Mouse (Mus musculus): ENCODE results near the gene Cacna1e.

Cacna1e gene

DNA sequence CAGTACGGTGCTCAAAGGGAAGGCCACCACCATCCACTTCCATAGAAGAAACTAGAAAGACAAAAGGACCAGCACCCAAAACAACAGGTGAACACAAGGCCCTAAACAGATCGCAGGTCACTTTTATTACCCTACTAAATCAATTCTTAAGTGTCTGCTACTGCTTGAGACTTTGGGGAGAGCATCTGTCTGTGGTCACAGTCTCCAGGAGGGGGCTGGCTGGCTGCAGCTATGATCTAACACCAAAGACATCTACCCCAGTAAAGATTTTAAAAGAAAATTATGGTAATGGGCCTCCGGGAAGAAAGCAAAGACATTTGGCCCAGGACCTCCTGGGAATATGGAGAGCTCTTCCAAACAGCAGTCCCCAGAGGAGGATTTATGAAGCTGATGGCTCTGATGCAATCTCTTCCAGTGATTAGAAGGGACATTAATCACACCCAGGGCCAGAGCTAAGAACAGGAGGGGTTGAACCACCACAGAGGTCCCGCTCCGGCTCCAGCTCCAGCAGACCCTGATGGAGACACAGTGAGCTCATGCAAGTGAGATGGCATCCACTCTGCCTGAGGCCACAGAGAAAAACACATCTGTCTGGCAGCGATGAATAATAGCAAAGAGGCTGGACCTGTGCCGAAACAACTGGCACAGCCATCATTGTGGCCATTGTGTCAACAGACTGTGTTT, 178.3 kb downstream of the Cacna1e start:
- no peak for DNase-seq

DNA sequence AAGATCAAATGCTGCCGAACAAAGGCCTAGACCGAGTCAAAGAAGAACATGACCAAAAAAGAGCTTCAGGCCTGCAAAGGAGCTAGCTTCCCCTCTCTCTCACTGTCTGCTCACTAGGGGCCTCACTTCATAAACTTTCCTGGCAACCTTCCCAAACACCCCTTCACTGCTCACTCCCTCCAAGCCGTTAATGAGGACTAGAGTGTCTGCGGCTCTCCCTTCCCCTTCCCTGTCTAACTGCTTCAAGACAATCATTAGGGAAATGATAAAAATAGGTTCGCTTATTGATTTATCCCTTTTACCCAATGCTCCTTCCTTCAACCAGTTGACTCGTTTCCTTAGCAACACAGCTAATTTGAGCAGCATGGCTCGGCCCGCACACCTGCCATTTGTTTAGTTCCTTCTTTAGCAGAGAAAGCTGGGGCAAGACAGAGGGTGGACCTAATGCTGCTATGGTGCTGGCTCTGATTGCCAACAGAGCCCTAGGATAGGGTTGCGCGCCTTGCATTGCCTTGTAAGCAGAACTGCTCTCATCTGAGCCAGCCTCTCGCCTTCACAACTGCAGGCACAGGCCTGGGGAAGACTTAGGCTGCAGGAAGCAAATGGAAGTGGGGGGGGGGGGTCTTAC, 179.6 kb downstream of the Cacna1e start:
- DNase-seq = no peak

- DNase-seq = no peak
These were observed 181.7 kb downstream of the Cacna1e start for GRCm38 (mm10) chr1:154702623-154703022.

DNA sequence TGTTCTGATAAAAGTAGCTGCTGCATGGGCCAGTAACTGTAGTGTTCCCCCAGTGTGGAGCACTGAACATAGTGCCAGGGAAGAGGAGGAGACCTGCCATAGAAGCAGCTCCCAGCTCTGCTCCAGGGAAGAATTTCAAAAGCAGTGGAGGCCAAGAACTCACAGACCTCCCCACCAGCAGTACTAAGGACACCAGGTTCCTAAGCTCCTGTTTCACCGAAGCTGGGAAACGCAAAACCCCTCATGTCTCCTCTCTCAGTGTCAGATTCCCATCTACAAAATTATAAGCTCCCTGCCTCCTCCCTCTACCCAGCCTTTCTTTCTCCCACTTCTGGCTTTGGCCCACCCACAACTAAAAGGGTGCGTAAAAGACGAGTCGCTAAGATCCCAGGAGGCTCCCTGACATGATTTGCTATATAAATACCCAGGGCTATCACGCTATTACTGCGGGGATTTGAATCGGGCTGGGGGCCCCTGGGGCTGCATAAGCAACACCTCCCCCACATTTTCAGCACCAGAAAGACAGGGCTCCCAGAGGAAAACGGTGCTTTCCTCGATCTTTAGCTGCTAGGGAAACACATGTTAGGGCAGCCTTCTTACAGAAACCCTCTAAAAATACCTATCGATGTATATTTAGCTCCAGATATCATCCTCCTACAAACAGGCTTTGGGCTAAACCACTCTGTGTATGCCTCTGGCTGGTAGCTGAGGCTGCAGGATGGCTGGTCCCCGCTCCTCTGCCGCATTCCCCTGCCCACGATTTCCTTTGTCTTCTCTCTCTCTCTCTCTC, 195.2 kb downstream of the Cacna1e start:
- no peak for DNase-seq

- DNase-seq = peak; percentile 57
These were observed 197.4 kb downstream of the Cacna1e start for GRCm38 (mm10) chr1:154686861-154687260.

DNA sequence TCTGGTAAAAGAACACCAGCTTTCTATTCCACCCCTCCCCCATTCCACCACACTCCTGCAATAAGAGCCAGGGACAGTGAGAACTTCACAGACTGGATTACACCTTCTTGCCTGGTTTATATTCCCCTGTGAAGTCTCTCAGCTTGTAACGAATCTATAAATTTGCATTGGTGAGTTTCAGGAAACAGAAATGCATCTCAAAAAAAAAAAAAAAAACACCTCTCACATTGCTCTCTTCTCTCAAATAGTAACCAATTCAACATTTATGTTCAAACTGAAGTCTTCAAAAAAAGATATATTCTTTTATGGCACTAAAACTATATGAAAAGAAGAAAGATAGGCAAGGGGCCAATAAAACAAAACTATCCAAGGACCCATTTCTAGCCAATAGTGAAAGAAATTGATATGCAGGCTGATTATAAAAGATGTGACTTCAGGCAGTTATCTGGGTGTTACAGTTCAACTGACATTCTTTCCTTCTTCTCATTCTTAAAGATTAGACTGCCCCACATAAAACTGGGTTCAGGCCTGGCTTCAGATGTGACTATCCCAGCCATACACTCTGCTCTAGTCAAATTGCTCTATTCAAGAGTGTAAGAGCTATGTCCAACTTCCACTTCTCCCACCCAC, 200.7 kb downstream of the Cacna1e start:
- no peak for DNase-seq

DNA sequence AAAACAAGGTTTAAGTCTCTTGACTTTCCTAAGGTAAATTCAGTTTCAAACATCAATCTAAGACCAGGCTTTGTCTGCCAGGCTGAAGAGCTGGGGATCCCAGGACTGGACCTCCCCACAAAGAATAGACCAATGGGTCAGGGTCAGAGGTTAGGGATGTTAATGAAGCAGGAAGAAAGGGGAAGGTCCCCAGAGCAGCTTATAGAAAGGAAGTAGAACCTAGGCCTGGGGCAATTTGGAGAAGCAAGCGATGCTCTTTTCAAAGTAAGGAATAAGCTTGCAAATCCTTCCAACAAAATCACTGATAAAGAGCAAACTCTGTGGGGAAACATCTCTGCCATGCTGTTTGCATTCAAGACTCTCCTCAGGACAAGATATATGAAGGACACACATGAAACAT, 205.3 kb downstream of the Cacna1e start:
- no peak for DNase-seq

DNA sequence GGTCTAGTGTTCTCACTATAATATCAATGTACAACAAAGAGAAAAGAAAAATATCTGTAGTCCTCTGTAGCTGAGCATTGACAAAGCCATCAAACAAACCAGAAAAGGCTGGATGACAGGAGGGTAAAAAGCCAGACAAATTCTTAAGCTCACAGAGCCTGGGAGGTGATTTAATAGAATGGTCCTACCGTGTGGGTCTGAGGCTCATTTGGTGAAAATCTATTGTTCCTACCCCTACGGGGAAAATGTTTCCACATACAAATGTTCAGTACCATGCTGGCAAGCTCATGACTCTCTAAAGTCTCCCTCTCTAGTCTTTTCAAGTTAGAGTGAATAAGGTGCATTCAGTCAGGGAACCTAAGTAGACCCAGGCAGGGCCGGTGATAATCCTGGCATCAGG, 206.2 kb downstream of the Cacna1e start:
- no peak for DNase-seq

- DNase-seq = no peak
These were observed 206.6 kb downstream of the Cacna1e start for GRCm38 (mm10) chr1:154677677-154678076.

GRCm38 (mm10) chr1:154663721-154664120, 220.6 kb downstream of the Cacna1e start:
- peak; percentile 16 for DNase-seq

GRCm38 (mm10) chr1:154661977-154662376, 222.3 kb downstream of the Cacna1e start:
- no peak for DNase-seq

DNA sequence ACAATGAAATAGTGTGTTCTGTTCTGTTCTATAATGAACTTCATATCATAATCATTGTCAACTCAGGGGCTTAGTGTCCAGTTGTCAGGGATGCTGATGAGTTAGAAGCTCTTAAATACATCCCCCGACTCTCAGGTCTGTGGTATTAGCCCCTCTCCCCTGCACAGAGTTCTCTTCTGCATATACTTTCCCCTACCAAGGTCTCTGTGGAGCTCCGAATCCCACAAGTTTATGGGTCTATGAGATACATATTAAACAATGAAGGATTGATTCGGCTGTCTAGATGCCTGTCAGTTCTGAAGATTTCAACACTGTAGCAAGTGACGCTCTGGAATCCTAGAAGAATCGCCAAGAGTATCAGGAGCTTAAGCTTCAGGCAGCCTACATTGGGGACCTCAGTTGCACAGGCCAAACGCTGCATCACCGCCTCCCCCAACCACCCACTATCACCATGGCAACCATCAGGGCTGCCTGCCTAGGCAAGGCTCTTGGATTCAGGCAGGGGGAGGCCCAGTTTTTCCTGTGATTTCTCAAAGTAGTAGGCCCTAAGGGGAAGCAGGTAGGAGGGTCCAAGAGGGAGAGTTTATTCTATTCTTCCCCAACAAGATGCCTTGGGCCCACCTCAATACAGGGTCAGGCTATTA, 223.0 kb downstream of the Cacna1e start:
- DNase-seq = peak; percentile 17

DNA sequence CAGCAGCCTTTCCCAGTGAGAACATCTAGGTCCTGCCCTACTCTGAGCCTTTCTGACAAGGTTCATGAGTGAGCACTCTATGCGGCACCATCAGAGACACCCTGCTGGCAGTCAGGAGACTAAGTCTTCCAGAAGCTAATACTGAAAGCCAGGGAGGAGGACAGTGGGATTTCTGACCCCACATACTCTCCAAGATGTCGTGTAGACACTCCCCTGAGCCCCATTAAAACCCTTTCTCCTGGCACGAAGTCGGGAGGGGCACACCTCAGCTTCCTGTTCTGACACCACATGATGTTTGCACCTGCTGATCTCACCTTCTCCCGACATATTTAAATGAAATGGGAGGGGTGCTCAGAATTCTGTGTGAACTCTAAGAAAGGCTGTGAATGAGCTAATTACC, 226.9 kb downstream of the Cacna1e start:
- DNase-seq = no peak

DNA sequence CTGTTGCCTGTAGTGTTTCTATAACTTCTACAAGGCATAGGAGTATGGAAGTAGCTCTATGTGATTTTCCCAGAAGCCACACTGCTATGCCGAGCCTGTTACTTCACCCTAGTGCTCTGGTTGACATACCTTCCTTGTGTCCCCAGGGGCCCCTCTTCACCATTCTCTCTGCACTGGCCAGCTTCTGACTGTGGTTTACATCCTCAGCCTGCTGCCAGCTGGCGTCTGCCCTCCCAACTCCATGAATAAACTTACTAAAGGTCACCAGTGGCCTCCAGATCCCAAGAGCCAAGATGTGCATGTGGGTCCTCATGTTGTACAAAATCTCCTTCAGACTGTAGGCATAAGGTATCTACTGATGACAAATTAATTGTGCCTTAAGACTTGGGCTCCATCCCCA, 230.3 kb downstream of the Cacna1e start:
- DNase-seq = no peak

DNA sequence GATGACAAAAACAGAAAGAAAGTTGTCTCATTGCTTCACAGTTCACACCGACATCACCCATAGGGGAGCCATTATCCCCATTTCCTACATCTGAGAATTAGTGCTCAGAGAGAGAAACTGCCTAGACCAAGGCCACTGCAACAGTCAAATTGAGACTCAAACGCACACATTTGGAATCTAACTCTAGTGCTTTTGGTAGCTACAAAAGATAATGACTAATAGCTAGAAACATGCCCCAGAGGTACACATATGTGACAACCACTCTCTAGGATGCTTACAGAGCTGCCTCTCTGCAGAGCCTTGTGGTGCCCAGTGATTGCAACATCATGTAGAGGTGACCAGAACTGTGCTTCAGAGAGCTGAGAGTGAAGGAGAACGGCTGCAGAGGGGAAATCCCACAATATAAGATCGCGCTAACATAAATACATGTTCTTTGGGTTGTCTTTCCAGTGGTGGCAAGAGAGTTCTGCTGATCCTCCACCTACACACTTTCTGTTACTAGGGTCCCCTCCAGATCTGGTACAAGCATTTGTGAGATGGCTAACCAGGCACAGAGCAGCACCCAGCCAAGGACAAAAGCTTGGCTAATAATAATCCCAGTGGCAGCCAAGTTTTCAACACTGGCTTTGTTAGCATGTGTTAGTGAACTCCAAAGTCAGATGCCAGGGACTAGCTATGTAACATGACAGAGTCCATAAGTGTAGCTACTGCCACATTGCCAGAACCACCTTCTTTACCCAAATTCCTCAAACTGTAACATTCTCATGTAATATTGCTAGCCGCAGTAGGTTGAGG, 237.9 kb downstream of the Cacna1e start:
- no peak for DNase-seq

DNA sequence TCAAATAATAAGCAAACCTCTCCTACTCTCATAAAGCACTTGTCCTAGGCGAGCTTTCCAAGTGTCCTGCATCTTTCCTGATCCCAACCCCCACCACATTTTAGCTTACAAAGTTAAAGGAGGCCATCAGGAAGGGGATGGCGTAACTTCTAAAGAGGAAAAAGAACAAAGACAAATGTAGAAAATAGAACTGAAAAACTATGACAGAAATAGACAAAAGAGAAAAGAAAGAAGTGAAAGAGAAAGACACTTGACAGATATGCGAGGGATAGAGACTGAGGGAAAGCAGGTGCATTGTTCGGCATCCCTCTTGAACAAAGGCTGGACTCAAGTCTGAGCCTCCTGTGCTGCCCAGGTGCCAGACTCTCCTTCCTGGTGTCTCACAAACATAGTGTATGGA, 246.5 kb downstream of the Cacna1e start:
- no peak for DNase-seq

DNA sequence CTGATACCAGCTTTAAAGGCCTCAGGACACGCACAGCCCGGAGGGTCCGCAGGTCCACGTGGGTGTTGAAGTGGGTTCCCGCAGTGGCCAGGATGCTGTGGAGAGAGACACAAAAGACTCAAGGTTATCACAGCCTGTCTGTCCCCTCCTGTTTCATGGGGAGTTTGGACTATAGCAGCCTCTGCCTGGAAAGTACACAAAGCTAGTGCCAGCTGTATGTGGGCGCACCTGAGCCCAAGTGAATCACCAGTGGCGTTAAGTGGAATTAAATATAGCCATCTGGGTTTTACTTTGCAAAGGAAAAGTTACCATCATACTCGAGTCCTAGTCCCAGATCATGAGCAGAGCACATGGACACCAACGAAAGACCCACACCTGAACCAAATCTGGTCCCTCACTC, 248.5 kb downstream of the Cacna1e start:
- DNase-seq = no peak

DNA sequence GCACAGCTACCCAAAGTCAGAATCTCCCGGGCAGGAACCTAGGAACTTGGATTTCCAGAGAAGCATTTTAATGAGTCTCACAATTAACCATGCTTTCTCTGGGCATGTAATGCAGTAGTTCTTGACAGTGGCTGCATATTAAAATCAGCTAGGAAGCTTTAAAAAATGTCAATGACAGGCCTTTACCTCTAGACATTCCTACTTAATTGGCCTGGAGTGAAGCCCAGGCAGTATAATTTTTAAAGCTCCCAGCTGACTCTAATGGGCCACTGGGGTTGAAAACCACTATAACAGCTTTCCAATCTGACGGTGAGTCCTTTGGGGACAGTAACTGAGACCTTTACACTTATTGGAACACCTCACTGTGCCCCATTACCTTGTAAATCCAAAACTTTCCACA, 251.4 kb downstream of the Cacna1e start:
- no peak for DNase-seq

DNA sequence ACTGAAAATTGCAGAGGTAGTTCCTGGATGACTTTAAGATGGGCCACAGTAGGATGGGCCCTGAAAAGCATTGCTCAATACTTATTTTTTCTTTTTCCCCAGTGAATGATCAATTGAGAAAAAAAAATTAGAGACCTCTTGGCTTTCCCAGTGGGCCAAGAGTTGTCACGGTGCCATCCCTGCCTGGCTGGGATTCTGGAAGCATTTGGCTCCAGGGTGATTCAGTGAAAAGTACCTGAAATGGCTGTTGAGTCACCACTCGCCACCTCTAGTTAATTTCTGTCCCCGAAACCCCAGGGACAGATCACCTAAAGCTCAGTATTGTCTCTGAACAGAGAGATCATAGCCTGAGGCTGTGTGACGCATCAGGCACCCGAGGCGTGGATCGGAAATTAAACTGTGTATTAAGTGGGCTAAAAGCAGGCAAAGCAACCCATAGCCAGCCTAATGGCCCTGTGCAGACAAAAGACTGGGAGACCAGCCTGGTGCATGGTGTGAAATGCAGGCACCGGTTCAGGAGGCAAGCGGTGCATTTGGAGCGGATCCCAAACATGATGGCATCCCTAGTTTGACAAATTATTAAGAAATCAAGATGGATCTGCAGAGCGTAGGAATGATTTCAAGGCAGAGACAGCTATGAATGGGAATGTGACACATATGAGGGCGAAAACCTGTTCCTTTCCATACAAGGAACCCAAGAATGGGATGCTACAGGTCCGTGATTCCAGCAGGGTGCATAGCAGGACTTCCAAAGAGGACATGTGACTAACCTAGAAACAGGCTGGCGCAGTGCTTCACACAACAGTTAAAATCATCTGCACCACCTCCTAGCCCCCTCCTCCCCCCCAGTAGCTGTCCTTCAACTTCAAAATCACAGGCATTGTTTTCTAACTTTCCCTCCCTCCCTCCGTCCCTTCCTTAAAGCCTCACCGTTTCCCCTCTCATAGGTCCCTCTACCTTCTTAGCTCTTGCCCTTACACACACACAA, 261.3 kb downstream of the Cacna1e start:
- DNase-seq = peak; percentile 80

- no peak for DNase-seq
These were observed 266.4 kb downstream of the Cacna1e start for GRCm38 (mm10) chr1:154617743-154618455.
